Mouse (Mus musculus): ENCODE results near the gene Slc37a1. TPM values are rescaled to one million over a fixed set of nuclear protein-coding genes. Genes with fewer than 3 reads are reported as not detected.

Gene Slc37a1
- polyA plus RNA-seq, 1 experiment from 2014 or later = 10.5 TPM

DNA sequence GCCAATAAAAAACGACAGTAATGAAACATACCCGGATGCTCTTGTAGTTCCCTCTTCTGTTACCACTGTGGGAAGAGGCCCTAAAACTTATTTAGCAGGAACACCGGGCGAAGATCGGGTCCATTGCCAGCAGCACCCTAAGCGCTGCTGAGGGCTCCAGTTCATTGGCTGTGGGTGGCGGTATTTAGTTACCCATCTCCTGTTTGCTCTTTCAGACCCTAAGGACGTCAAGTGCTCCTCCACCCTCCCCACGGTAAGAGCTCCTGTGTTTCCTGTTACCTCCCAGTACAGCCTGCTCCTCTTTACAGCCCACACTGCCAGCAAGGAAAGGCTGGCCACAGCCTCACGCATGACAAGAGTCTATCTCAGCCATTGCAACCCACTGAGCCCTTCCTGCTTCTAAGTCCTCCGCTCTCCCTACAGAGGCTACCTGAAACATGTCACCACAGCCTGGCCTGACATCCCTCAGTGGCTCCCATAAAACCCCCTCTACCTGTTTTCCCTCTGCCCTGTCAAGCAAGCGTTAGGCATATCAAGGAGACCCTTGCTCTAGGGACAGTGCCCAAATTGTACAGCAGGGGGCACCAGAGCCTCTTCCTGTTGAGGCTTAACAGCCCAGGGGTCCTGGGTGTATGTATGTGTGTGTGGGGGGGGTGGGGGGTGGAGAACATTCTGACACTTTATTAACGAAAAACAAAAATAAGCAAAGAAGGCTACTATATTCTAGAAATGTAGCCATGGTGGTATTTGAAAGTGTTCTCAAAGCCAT lies 39.0 kb downstream of the Slc37a1 start:
- H3K4me3 ChIP-seq (ENCODE audit: low read length) = no peak overlapping the region
- no peak overlapping the region for H3K9ac ChIP-seq (ENCODE audit: low read length)
- no peaks in the 10 kb centered on the region for H3K27me3 ChIP-seq (ENCODE audit: control insufficient read depth, insufficient read depth, low read length)
- WGBS = 61% methylated on average over 13 of the region's 13 CpGs
- H3K27ac ChIP-seq (ENCODE audit: low read length) = no peak overlapping the region
- no peak; the same call in 1 of the 2 replicates for ATAC-seq (replicated peaks; ENCODE audit: extremely low read depth, insufficient read depth, low FRiP score)
- H3K4me1 ChIP-seq (ENCODE audit: control insufficient read depth, insufficient read depth, low read length) = peaks cover 11% of the 10 kb centered on the region; the same call in 1 of the 2 replicates
- no peaks in the 10 kb centered on the region for H3K36me3 ChIP-seq (ENCODE audit: control insufficient read depth, insufficient read depth)
- H3K9me3 ChIP-seq (replicated peaks; ENCODE audit: control insufficient read depth, low read length) = no peaks in the 10 kb centered on the region
- no peak overlapping the region for H3K4me2 ChIP-seq (ENCODE audit: low read depth, low read length)

- H3K9ac ChIP-seq (ENCODE audit: low read length) = no peak overlapping the region
- H3K27ac ChIP-seq (ENCODE audit: low read length) = no peak overlapping the region
- 49% methylated on average over 9 of the region's 9 CpGs for WGBS
- H3K9me3 ChIP-seq (replicated peaks; ENCODE audit: control insufficient read depth, low read length) = no peaks in the 10 kb centered on the region
- no peak overlapping the region for H3K4me2 ChIP-seq (ENCODE audit: low read depth, low read length)
- H3K4me3 ChIP-seq (ENCODE audit: low read length) = no peak overlapping the region
- H3K27me3 ChIP-seq (ENCODE audit: control insufficient read depth, insufficient read depth, low read length) = no peaks in the 10 kb centered on the region
- no peak for ATAC-seq (replicated peaks; ENCODE audit: extremely low read depth, insufficient read depth, low FRiP score)
- no peaks in the 10 kb centered on the region for H3K36me3 ChIP-seq (ENCODE audit: control insufficient read depth, insufficient read depth)
- peaks cover 6% of the 10 kb centered on the region; the same call in 1 of the 2 replicates for H3K4me1 ChIP-seq (ENCODE audit: control insufficient read depth, insufficient read depth, low read length)
These were observed 39.7 kb downstream of the Slc37a1 start for GRCm38 (mm10) chr17:31326220-31326852.

DNA sequence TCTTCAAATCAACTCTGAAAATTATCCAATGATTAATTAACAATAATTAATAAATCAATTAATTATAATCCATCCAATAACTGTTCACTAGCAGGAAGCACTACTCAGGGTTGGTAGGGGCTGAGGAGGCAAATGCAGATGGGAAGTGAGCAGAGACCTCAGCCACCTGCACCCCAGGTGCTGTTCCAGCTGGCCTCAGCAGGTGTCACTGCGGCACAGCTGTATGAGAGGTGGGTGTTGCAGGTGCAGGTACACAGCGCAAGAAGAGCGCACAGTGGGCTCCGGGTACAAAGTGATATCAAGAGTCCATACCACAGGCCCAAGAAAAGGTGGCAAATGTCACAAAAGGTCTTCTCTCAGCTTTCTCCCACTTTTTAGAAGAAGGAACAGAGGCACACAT lies 41.9 kb downstream of the Slc37a1 start:
- H3K27me3 ChIP-seq (ENCODE audit: control insufficient read depth, insufficient read depth, low read length) = no peaks in the 10 kb centered on the region
- H3K4me2 ChIP-seq (ENCODE audit: low read depth, low read length) = no peak overlapping the region
- WGBS = 65% methylated on average over 4 of the region's 4 CpGs
- H3K36me3 ChIP-seq (ENCODE audit: control insufficient read depth, insufficient read depth) = no peaks in the 10 kb centered on the region
- H3K9ac ChIP-seq (ENCODE audit: low read length) = no peak overlapping the region
- ATAC-seq (replicated peaks; ENCODE audit: extremely low read depth, insufficient read depth, low FRiP score) = no peak
- no peaks in the 10 kb centered on the region for H3K4me1 ChIP-seq (ENCODE audit: control insufficient read depth, insufficient read depth, low read length)
- no peak overlapping the region for H3K4me3 ChIP-seq (ENCODE audit: low read length)
- H3K9me3 ChIP-seq (replicated peaks; ENCODE audit: control insufficient read depth, low read length) = no peaks in the 10 kb centered on the region
- no peak overlapping the region for H3K27ac ChIP-seq (ENCODE audit: low read length)

- Histone ChIP-seq H3K27ac (ENCODE audit: low read length) (no peak overlapping the region), H3K9ac (ENCODE audit: low read length) (no peak overlapping the region), H3K4me1 (ENCODE audit: control insufficient read depth, insufficient read depth, low read length) (no peaks in the 10 kb centered on the region), H3K36me3 (ENCODE audit: control insufficient read depth, insufficient read depth) (no peaks in the 10 kb centered on the region), H3K4me2 (ENCODE audit: low read depth, low read length) (no peak overlapping the region), H3K4me3 (ENCODE audit: low read length) (no peak overlapping the region), H3K9me3 (replicated peaks; ENCODE audit: control insufficient read depth, low read length) (no peaks in the 10 kb centered on the region), H3K27me3 (ENCODE audit: control insufficient read depth, insufficient read depth, low read length) (no peaks in the 10 kb centered on the region)
- ATAC-seq (replicated peaks; ENCODE audit: extremely low read depth, insufficient read depth, low FRiP score) = 0 out of 2 replicates have a peak, but pooled peaks have one; percentile 29
- 28% methylated on average over 4 of the region's 4 CpGs for WGBS
These were observed 44.0 kb downstream of the Slc37a1 start for GRCm38 (mm10) chr17:31330622-31331021.

DNA sequence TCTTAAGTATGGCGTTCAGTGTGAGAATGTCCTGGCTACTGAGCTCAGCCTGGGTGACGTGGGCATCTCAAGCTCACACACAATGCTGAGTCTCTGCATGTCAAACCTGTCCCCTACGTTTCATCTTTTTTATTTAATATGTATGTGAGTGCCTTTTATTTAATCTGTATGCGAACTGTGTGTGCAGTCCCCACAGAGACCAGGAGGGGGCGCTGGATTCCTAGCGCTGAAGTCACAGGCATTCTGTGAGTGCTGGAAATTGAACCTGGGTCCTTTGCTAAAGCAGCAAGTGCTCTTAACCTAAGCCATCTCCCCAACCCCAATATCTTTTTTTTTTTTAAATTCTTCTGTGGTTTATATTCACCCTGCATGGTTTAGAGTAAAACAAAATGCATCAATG lies 44.7 kb downstream of the Slc37a1 start:
- no peaks in the 10 kb centered on the region for H3K4me1 ChIP-seq (ENCODE audit: control insufficient read depth, insufficient read depth, low read length)
- no peak overlapping the region for H3K4me2 ChIP-seq (ENCODE audit: low read depth, low read length)
- H3K36me3 ChIP-seq (ENCODE audit: control insufficient read depth, insufficient read depth) = no peaks in the 10 kb centered on the region
- no peak overlapping the region for H3K27ac ChIP-seq (ENCODE audit: low read length)
- H3K27me3 ChIP-seq (ENCODE audit: control insufficient read depth, insufficient read depth, low read length) = no peaks in the 10 kb centered on the region
- H3K9ac ChIP-seq (ENCODE audit: low read length) = no peak overlapping the region
- ATAC-seq (replicated peaks; ENCODE audit: extremely low read depth, insufficient read depth, low FRiP score) = no peak
- 81% methylated on average over 6 of the region's 6 CpGs for WGBS
- H3K9me3 ChIP-seq (replicated peaks; ENCODE audit: control insufficient read depth, low read length) = no peaks in the 10 kb centered on the region
- no peak overlapping the region for H3K4me3 ChIP-seq (ENCODE audit: low read length)

DNA sequence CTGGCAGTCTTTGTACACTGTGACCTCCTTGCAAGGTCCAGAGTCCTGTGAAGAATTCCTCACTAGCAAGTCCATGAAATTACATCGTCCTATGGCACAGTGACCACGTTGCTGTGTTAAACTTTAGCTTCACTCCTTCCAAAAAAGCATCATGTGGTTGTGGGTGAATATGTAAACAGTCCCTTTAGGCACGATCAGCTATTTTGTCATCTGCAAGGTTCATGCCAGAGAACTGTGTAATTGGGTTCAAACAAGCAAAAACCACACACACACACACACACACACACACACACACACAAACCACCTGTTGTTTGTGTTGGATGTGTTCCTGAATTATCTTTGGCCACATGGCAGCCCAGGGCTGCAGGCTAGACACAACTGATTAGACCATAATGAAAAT lies 45.3 kb downstream of the Slc37a1 start:
- no peak for ATAC-seq (replicated peaks; ENCODE audit: extremely low read depth, insufficient read depth, low FRiP score)
- Histone ChIP-seq H3K9me3 (replicated peaks; ENCODE audit: control insufficient read depth, low read length) (no peaks in the 10 kb centered on the region), H3K4me3 (ENCODE audit: low read length) (no peak overlapping the region), H3K9ac (ENCODE audit: low read length) (no peak overlapping the region), H3K4me1 (ENCODE audit: control insufficient read depth, insufficient read depth, low read length) (no peaks in the 10 kb centered on the region), H3K4me2 (ENCODE audit: low read depth, low read length) (no peak overlapping the region), H3K27me3 (ENCODE audit: control insufficient read depth, insufficient read depth, low read length) (no peaks in the 10 kb centered on the region), H3K36me3 (ENCODE audit: control insufficient read depth, insufficient read depth) (no peaks in the 10 kb centered on the region), H3K27ac (ENCODE audit: low read length) (no peak overlapping the region)
- 68% methylated on average over 3 of the region's 3 CpGs for WGBS

DNA sequence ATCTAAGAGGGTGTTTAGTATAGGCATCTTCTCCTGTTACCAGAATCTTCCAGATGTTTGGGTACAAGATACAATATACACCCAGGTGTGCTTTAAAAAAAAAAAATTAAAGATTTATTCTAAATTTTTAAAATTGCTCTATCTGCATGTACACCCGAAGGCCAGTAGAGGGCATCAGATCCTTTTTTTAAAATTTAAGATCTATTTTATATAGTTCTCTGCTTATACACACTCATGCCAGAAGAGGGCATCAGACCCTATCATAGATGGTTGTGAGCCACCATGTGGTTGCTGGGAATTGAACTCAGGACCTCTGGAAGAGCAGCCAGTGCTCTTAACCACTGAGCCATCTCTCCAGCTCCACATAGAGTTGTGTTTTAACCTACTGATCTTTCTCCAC lies 45.7 kb downstream of the Slc37a1 start:
- 31% methylated on average over 1 of the region's 1 CpGs for WGBS
- no peak overlapping the region for H3K4me3 ChIP-seq (ENCODE audit: low read length)
- no peak overlapping the region for H3K4me2 ChIP-seq (ENCODE audit: low read depth, low read length)
- H3K27ac ChIP-seq (ENCODE audit: low read length) = no peak overlapping the region
- no peaks in the 10 kb centered on the region for H3K27me3 ChIP-seq (ENCODE audit: control insufficient read depth, insufficient read depth, low read length)
- no peaks in the 10 kb centered on the region for H3K9me3 ChIP-seq (replicated peaks; ENCODE audit: control insufficient read depth, low read length)
- no peak overlapping the region for H3K9ac ChIP-seq (ENCODE audit: low read length)
- H3K4me1 ChIP-seq (ENCODE audit: control insufficient read depth, insufficient read depth, low read length) = no peaks in the 10 kb centered on the region
- no peaks in the 10 kb centered on the region for H3K36me3 ChIP-seq (ENCODE audit: control insufficient read depth, insufficient read depth)
- ATAC-seq (replicated peaks; ENCODE audit: extremely low read depth, insufficient read depth, low FRiP score) = no peak

GRCm38 (mm10) chr17:31334509-31335260 lies 48.1 kb downstream of the Slc37a1 start:
- no peak overlapping the region for H3K4me2 ChIP-seq (ENCODE audit: low read depth, low read length)
- 75% methylated on average over 11 of the region's 11 CpGs for WGBS

More at GRCm38 (mm10) chr17:31334509-31335260, 48.1 kb downstream of the Slc37a1 start:
- no peak overlapping the region for H3K4me3 ChIP-seq (ENCODE audit: low read length)
- H3K27me3 ChIP-seq (ENCODE audit: control insufficient read depth, insufficient read depth, low read length) = no peaks in the 10 kb centered on the region
- no peaks in the 10 kb centered on the region for H3K9me3 ChIP-seq (replicated peaks; ENCODE audit: control insufficient read depth, low read length)
- ATAC-seq (replicated peaks; ENCODE audit: extremely low read depth, insufficient read depth, low FRiP score) = no peak
- H3K27ac ChIP-seq (ENCODE audit: low read length) = no peak overlapping the region
- no peaks in the 10 kb centered on the region for H3K4me1 ChIP-seq (ENCODE audit: control insufficient read depth, insufficient read depth, low read length)
- H3K9ac ChIP-seq (ENCODE audit: low read length) = no peak overlapping the region
- no peaks in the 10 kb centered on the region for H3K36me3 ChIP-seq (ENCODE audit: control insufficient read depth, insufficient read depth)

All from heart, embryonic 16.5 days (tissue).